Mouse (Mus musculus) gastrocnemius, adult 2 months (tissue): ENCODE results near the gene Npcd. TPM values are rescaled to one million over a fixed set of nuclear protein-coding genes. Genes with fewer than 3 reads are reported as not detected.

Experiments
- DNase-seq: peaks from one replicate; pipeline ENCODE4 v3.0.0; 2022
- H3K27ac ChIP-seq: fragments of 200-600 bp; 2 replicates; pipeline ENCODE4 v1.8.1; 2022; ENCODE audit warnings: mild to moderate bottlenecking
- H3K4me3 ChIP-seq: fragments of 200-600 bp; 2 replicates; pipeline ENCODE4 v1.8.1; 2022; ENCODE audit warnings: mild to moderate bottlenecking, moderate library complexity
- CTCF ChIP-seq: fragments of 200-600 bp; IDR thresholded peaks from 2 replicates; pipeline ENCODE4 v1.8.1; 2022; ENCODE audit warnings: antibody characterized with exemption, mild to moderate bottlenecking, moderate library complexity
- intact Hi-C: fragments of 180-260 bp; cut with DNase I; formaldehyde crosslinking; loops from one replicate; pipeline ENCODE4 v1.15.1; 2025
- total RNA-seq, 2 experiments: library from RNA; stranded (reverse); gene quantifications; 2 replicates each; pipeline ENCODE4 v1.2.3; 2021

Gene Npcd
- total RNA-seq, 2 experiments from 2014 or later = 0.22 to 0.38 TPM

- intact Hi-C loops = no loop called here
- Histone ChIP-seq H3K4me3 (no peak overlapping the region), H3K27ac (no peak overlapping the region)
- peak; percentile 83 for TF ChIP-seq CTCF
- DNase-seq = no peak
Observed at GRCm38 (mm10) chr15:79808114-79808513, 25.9 kb downstream of the Npcd start.

- TF ChIP-seq CTCF = no peak
- intact Hi-C loops = no loop called here
- DNase-seq = no peak
- Histone ChIP-seq H3K4me3 (no peak overlapping the region), H3K27ac (no peak overlapping the region)
Observed at GRCm38 (mm10) chr15:79807050-79807449, 27.0 kb downstream of the Npcd start.

- H3K27ac ChIP-seq = no peak overlapping the region
- no peak for DNase-seq
- no peak overlapping the region for H3K4me3 ChIP-seq
- intact Hi-C loops = no loop called here
- no peak for TF ChIP-seq CTCF
Observed at GRCm38 (mm10) chr15:79805246-79805645, 28.8 kb downstream of the Npcd start.

- DNase-seq = peak; percentile 72
- intact Hi-C loops = no loop called here
- Histone ChIP-seq H3K4me3 (peak within 1 kb of the TSS; percentile 75), H3K27ac (0 out of 2 replicates have a peak within 1 kb of the TSS, but pooled peaks have one; percentile 28)
- TF ChIP-seq CTCF = no peak; the same call in 1 of the 2 replicates
Observed at GRCm38 (mm10) chr15:79804352-79805071, 29.5 kb downstream of the Npcd start, which contains the start of gene Nptxr. Gene Nptxr (minus strand): TSS chr15:79804766.

- H3K27ac ChIP-seq = no peak overlapping the region
- TF ChIP-seq CTCF = peak; percentile 8; the same call in 1 of the 2 replicates
- intact Hi-C loops = no loop called here
- peak overlapping the region; percentile 75 for H3K4me3 ChIP-seq
- no peak for DNase-seq
Observed at GRCm38 (mm10) chr15:79803533-79804351, 30.3 kb downstream of the Npcd start.

GRCm38 (mm10) chr15:79802304-79802703 is 31.7 kb downstream of the Npcd start:
- Histone ChIP-seq H3K4me3 (no peak overlapping the region), H3K27ac (no peak overlapping the region)
- intact Hi-C loops = no loop called here
- no peak for TF ChIP-seq CTCF
- no peak for DNase-seq

- H3K27ac ChIP-seq = no peak overlapping the region
- DNase-seq = no peak
- intact Hi-C loops = no loop called here
- H3K4me3 ChIP-seq = no peak overlapping the region
- TF ChIP-seq CTCF = no peak
Observed at GRCm38 (mm10) chr15:79801646-79802045, 32.4 kb downstream of the Npcd start.

- intact Hi-C loops = no loop called here
- Histone ChIP-seq H3K27ac (no peak overlapping the region), H3K4me3 (no peak overlapping the region)
- DNase-seq = no peak
- TF ChIP-seq CTCF = no peak
Observed at GRCm38 (mm10) chr15:79800701-79801100, 33.3 kb downstream of the Npcd start.

GRCm38 (mm10) chr15:79798591-79798990 is 35.4 kb downstream of the Npcd start:
- Histone ChIP-seq H3K4me3 (no peak overlapping the region), H3K27ac (no peak overlapping the region)
- TF ChIP-seq CTCF = no peak
- DNase-seq = no peak
- intact Hi-C loops = no loop called here

- intact Hi-C loops = no loop called here
- DNase-seq = no peak
- Histone ChIP-seq H3K27ac (no peak overlapping the region), H3K4me3 (no peak overlapping the region)
- no peak for TF ChIP-seq CTCF
Observed at GRCm38 (mm10) chr15:79797680-79798079, 36.4 kb downstream of the Npcd start.

- no peak for DNase-seq
- Histone ChIP-seq H3K27ac (no peak overlapping the region), H3K4me3 (no peak overlapping the region)
- TF ChIP-seq CTCF = no peak
- intact Hi-C loops = no loop called here
Observed at GRCm38 (mm10) chr15:79797096-79797495, 36.9 kb downstream of the Npcd start.

GRCm38 (mm10) chr15:79796256-79796655 is 37.8 kb downstream of the Npcd start:
- no peak for DNase-seq

GRCm38 (mm10) chr15:79794173-79794572 is 39.9 kb downstream of the Npcd start:
- no peak overlapping the region for H3K27ac ChIP-seq
- no peak for TF ChIP-seq CTCF
- intact Hi-C loops = no loop called here
- no peak overlapping the region for H3K4me3 ChIP-seq
- DNase-seq = no peak

More at GRCm38 (mm10) chr15:79796256-79796655, 37.8 kb downstream of the Npcd start:
- Histone ChIP-seq H3K27ac (no peak overlapping the region), H3K4me3 (no peak overlapping the region)
- intact Hi-C loops = no loop called here
- no peak for TF ChIP-seq CTCF
